Mouse (Mus musculus): ENCODE measurements around the gene Cdrt4. TPM values are rescaled to one million over a fixed set of nuclear protein-coding genes. Genes with fewer than 3 reads are reported as not detected.

The Cdrt4 gene
- polyA plus RNA-seq, 1 experiment = not detected

DNA sequence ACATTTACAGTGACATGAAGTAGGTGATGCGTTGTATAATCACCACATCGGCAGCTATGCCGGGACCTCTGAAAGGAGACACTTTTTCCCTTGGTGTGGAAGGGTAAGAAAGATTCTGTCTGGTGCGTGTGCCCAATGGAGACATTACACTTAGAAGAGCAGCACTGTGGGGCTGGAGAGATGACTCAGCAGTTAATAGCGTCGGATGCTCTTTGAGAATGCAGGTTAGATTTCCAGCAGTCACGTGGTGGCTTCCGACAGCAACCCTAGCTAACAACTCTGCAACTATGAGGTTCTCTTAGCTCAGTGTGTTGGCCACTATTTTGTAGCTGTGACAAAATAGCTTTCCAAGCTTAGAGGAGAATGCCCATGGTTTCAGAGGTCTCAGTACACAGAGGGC lies 49.1 kb downstream of the Cdrt4 start:
- Histone ChIP-seq H3K36me3 (ENCODE audit: control insufficient read depth, insufficient read depth, low read length) (no peaks in the 10 kb centered on the region), H3K27me3 (ENCODE audit: control insufficient read depth, insufficient read depth, low read length) (no peaks in the 10 kb centered on the region), H3K4me3 (ENCODE audit: extremely low read depth, insufficient read depth, insufficient read length) (no peak overlapping the region), H3K27ac (ENCODE audit: insufficient read depth, low read length) (no peak overlapping the region), H3K4me1 (ENCODE audit: control insufficient read depth, insufficient read depth, insufficient read length) (no peaks in the 10 kb centered on the region)
- TF ChIP-seq CTCF (IDR thresholded peaks at IDR 0.05; ENCODE audit: extremely low read depth, insufficient read depth, insufficient read length, insufficient replicate concordance) = no peak
- TF ChIP-seq POLR2A (IDR thresholded peaks at IDR 0.05; ENCODE audit: low read depth, low read length) = no peak
- DNase-seq (ENCODE audit: low read depth in 1 of 2, low spot score in 2 of 2) = no peak
- 89% methylated on average over 8 of the region's 8 CpGs for WGBS

DNA sequence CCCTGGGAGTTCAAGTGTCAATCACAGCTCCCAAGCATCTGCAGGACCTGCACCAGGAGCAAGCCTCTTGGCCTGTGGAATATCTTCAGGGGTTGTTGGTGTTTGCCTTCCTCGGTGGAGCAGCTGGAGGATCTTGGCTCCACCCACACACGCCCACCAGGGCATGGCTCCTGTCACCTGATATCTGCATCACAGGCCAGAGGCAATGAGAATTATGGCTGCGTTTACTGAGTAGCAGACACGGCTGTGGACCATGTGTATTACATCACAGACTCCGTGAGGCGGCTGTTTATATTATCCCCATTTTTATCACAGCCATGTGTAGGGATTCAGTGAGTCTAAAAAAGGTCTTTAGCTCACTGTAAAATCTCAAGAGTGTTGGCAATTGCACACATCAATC lies 53.6 kb downstream of the Cdrt4 start:
- H3K27ac ChIP-seq (ENCODE audit: insufficient read depth, low read length) = no peak overlapping the region
- no peak overlapping the region for H3K4me3 ChIP-seq (ENCODE audit: extremely low read depth, insufficient read depth, insufficient read length)
- no peak for DNase-seq (ENCODE audit: low read depth in 1 of 2, low spot score in 2 of 2)
- no peak for TF ChIP-seq CTCF (IDR thresholded peaks at IDR 0.05; ENCODE audit: extremely low read depth, insufficient read depth, insufficient read length, insufficient replicate concordance)
- no peak for TF ChIP-seq POLR2A (IDR thresholded peaks at IDR 0.05; ENCODE audit: low read depth, low read length)
- no peaks in the 10 kb centered on the region for H3K4me1 ChIP-seq (ENCODE audit: control insufficient read depth, insufficient read depth, insufficient read length)
- H3K27me3 ChIP-seq (ENCODE audit: control insufficient read depth, insufficient read depth, low read length) = no peaks in the 10 kb centered on the region
- WGBS = 77% methylated on average over 6 of the region's 6 CpGs
- H3K36me3 ChIP-seq (ENCODE audit: control insufficient read depth, insufficient read depth, low read length) = no peaks in the 10 kb centered on the region

DNA sequence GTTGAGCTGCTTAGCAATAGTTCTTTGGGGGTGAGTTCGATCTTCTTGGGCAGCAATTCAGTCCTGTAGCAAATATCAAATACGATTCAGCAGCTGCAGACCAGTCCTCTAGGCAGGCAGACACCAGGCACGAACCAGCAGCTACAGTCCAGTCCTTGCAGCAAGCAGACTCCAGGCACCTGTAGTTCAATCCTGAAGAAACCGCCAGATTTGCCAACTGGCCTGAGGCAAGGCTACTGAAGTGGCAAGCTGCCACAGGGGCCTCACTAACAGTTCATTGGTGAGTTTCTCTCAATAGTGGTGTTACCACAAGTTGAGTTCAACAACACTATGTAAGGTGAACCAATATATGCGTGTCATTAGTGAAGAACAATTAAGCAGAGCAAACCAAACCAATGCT lies 56.4 kb downstream of the Cdrt4 start:
- H3K4me3 ChIP-seq (ENCODE audit: extremely low read depth, insufficient read depth, insufficient read length) = no peak overlapping the region
- H3K36me3 ChIP-seq (ENCODE audit: control insufficient read depth, insufficient read depth, low read length) = no peaks in the 10 kb centered on the region
- DNase-seq (ENCODE audit: low read depth in 1 of 2, low spot score in 2 of 2) = no peak
- WGBS = 83% methylated on average over 5 of the region's 5 CpGs
- no peak overlapping the region for H3K27ac ChIP-seq (ENCODE audit: insufficient read depth, low read length)
- TF ChIP-seq POLR2A (IDR thresholded peaks at IDR 0.05; ENCODE audit: low read depth, low read length) = no peak
- no peak for TF ChIP-seq CTCF (IDR thresholded peaks at IDR 0.05; ENCODE audit: extremely low read depth, insufficient read depth, insufficient read length, insufficient replicate concordance)
- no peaks in the 10 kb centered on the region for H3K4me1 ChIP-seq (ENCODE audit: control insufficient read depth, insufficient read depth, insufficient read length)
- no peaks in the 10 kb centered on the region for H3K27me3 ChIP-seq (ENCODE audit: control insufficient read depth, insufficient read depth, low read length)

DNA sequence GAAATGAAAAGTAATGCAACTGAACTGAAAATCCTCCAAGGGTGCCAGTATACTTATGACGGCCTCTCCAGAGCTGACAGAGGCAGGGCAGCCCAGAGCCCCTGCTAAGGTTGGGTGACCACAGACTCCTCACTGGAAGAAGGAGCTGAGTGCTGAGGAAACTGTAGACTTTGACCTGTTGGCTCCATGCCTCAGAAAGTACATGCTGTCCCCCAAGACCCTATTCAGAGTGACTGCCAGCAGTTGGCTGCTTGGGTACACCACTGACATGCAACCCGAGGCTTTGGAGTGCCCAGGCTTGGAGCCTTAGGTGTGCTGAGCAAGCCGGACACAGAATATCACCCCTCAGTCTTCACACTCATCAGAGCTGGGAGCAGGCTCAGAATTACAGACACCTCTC lies 57.0 kb downstream of the Cdrt4 start:
- WGBS = 78% methylated on average over 3 of the region's 3 CpGs
- TF ChIP-seq POLR2A (IDR thresholded peaks at IDR 0.05; ENCODE audit: low read depth, low read length) (no peak), CTCF (IDR thresholded peaks at IDR 0.05; ENCODE audit: extremely low read depth, insufficient read depth, insufficient read length, insufficient replicate concordance) (no peak)
- DNase-seq (ENCODE audit: low read depth in 1 of 2, low spot score in 2 of 2) = no peak

DNA sequence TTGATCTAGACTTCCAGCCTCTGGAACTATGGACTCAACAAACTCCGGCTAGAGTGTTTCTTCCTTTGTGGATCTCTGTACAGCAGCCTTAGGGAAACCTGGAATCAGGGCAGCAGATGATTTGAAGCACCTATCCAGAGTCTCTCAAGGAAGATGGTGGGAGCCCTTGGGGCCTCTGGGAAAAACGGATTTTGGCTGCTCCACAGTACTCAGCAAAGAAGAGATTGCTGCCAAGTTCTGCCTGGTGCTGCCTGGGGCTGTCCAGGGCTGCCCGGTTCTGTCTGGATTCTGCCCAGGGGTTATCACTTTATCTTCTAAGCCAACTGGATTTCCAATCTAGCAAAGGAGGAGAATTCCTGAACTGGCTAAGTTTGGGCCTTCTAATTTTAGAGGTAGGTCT lies 58.8 kb downstream of the Cdrt4 start:
- Histone ChIP-seq H3K4me3 (ENCODE audit: extremely low read depth, insufficient read depth, insufficient read length) (no peak overlapping the region), H3K4me1 (ENCODE audit: control insufficient read depth, insufficient read depth, insufficient read length) (no peaks in the 10 kb centered on the region), H3K27ac (ENCODE audit: insufficient read depth, low read length) (no peak overlapping the region), H3K36me3 (ENCODE audit: control insufficient read depth, insufficient read depth, low read length) (no peaks in the 10 kb centered on the region), H3K27me3 (ENCODE audit: control insufficient read depth, insufficient read depth, low read length) (no peaks in the 10 kb centered on the region)
- no peak for DNase-seq (ENCODE audit: low read depth in 1 of 2, low spot score in 2 of 2)
- TF ChIP-seq POLR2A (IDR thresholded peaks at IDR 0.05; ENCODE audit: low read depth, low read length) = no peak
- no peak for TF ChIP-seq CTCF (IDR thresholded peaks at IDR 0.05; ENCODE audit: extremely low read depth, insufficient read depth, insufficient read length, insufficient replicate concordance)
- WGBS = 81% methylated on average over 3 of the region's 3 CpGs

More for the DNA sequence above, 57.0 kb downstream of the Cdrt4 start:
- Histone ChIP-seq H3K4me3 (ENCODE audit: extremely low read depth, insufficient read depth, insufficient read length) (no peak overlapping the region), H3K27ac (ENCODE audit: insufficient read depth, low read length) (no peak overlapping the region), H3K27me3 (ENCODE audit: control insufficient read depth, insufficient read depth, low read length) (no peaks in the 10 kb centered on the region), H3K36me3 (ENCODE audit: control insufficient read depth, insufficient read depth, low read length) (no peaks in the 10 kb centered on the region), H3K4me1 (ENCODE audit: control insufficient read depth, insufficient read depth, insufficient read length) (no peaks in the 10 kb centered on the region)

DNA sequence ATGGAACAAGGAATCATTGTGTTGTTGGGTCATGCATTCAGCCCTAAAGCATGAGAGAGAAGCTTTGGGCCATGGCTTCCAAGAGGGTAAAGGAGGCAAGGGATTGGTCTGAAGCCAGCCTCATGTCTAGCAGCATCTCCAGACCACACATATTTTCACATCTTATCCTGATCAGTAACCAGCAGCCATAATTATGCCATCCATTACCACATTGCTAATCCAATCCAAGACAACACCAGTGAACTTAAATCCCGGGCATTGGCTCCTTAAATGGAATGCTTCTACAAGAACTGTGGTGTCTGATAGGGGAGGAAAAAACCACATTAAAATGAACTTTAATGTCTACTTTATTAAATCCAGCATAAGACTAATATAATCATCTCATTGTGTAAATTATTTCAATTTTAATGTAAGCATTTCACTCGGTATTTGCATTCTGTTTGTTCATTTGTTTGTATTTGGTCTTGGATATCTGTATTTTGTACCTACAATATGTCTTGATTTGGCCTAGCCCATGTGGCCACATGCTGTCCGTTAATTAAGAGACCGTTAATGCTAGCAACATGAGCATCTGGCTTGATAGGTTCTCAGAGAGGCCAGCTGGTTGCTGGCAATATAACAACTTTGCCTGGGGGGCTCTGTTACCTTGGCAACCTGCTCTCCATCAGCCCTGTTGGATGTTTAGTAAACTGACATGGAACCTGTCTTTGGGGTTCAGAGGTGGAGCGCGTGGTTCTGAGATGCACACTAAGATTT lies 66.5 kb downstream of the Cdrt4 start:
- Histone ChIP-seq H3K36me3 (ENCODE audit: control insufficient read depth, insufficient read depth, low read length) (no peaks in the 10 kb centered on the region), H3K27ac (ENCODE audit: insufficient read depth, low read length) (no peak overlapping the region), H3K4me3 (ENCODE audit: extremely low read depth, insufficient read depth, insufficient read length) (no peak overlapping the region), H3K27me3 (ENCODE audit: control insufficient read depth, insufficient read depth, low read length) (no peaks in the 10 kb centered on the region), H3K4me1 (ENCODE audit: control insufficient read depth, insufficient read depth, insufficient read length) (no peaks in the 10 kb centered on the region)
- DNase-seq (ENCODE audit: low read depth in 1 of 2, low spot score in 2 of 2) = no peak
- WGBS = 88% methylated on average over 6 of the region's 6 CpGs
- TF ChIP-seq CTCF (IDR thresholded peaks at IDR 0.05; ENCODE audit: extremely low read depth, insufficient read depth, insufficient read length, insufficient replicate concordance) (no peak), POLR2A (IDR thresholded peaks at IDR 0.05; ENCODE audit: low read depth, low read length) (no peak)

DNA sequence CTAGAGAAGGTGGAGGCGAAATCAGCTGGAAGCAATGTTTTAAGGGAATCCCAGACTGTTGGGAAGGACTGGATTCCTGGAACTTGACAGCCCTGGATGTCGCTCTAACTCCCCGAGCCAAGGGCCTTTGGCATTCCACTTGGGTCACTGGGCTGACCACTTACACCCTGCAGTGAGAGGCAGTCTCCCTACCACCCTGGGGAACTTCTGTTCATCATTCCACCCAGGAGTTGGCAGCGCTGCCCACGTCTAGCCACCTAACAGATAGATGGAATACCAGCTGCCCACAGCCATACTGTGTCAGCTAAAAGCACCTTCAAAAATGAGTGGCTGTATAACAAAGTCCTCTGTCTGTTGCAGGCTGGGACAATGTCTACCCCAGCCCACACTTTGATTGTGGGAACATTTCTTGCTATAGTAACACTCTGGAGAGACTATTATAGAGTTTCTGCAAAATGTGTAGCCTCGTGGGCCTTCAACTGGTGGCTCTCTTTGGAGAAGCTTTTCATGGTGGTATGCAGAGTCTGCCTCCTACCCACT lies 67.2 kb downstream of the Cdrt4 start:
- no peak for DNase-seq (ENCODE audit: low read depth in 1 of 2, low spot score in 2 of 2)
- H3K27me3 ChIP-seq (ENCODE audit: control insufficient read depth, insufficient read depth, low read length) = no peaks in the 10 kb centered on the region
- H3K36me3 ChIP-seq (ENCODE audit: control insufficient read depth, insufficient read depth, low read length) = no peaks in the 10 kb centered on the region
- no peak overlapping the region for H3K4me3 ChIP-seq (ENCODE audit: extremely low read depth, insufficient read depth, insufficient read length)
- no peak for TF ChIP-seq CTCF (IDR thresholded peaks at IDR 0.05; ENCODE audit: extremely low read depth, insufficient read depth, insufficient read length, insufficient replicate concordance)
- TF ChIP-seq POLR2A (IDR thresholded peaks at IDR 0.05; ENCODE audit: low read depth, low read length) = no peak
- H3K4me1 ChIP-seq (ENCODE audit: control insufficient read depth, insufficient read depth, insufficient read length) = no peaks in the 10 kb centered on the region
- WGBS = 87% methylated on average over 6 of the region's 6 CpGs
- no peak overlapping the region for H3K27ac ChIP-seq (ENCODE audit: insufficient read depth, low read length)
